ENCODE assay signal across 10 mouse cellular contexts in genomic region chr11:115366039-115366705, GRCm38 (mm10). TPM values are rescaled to one million over a fixed set of nuclear protein-coding genes. Genes with fewer than 3 reads are reported as not detected.
DNase-seq lines count a peak whose midpoint lies in the region; ATAC-seq lines count a peak whose summit lies in the region.
"Had no signal": no experiment of that assay in that cellular context is flagged by ENCODE, and none has a peak within 500 bp of the region (broad histone marks: within the 10 kb centered on the region; RNA-seq: fewer than 3 reads in every experiment).

No protein-coding gene starts in this region.

- peak overlapping the region; percentile 46; the same call in 1 of the 2 replicates for H3K4me3 ChIP-seq in embryonic facial prominence, embryonic 14.5 days (ENCODE audit: low read depth, low read length)
- peak overlapping the region; percentile 52; the same call in 1 of the 2 replicates for H3K4me3 ChIP-seq in intestine, embryonic 15.5 days (replicated peaks)

- no peak overlapping the region for H3K9ac ChIP-seq in embryonic facial prominence, embryonic 14.5 days (ENCODE audit: low read depth, low read length)
- H3K9ac ChIP-seq in intestine, embryonic 15.5 days = peak overlapping the region; percentile 17; the same call in 1 of the 2 replicates

- peak overlapping the region; percentile 79; the same call in 1 of the 2 replicates for H3K4me2 ChIP-seq in embryonic facial prominence, embryonic 14.5 days (ENCODE audit: low read depth, low read length)
- peak overlapping the region; percentile 87 for H3K4me2 ChIP-seq in intestine, embryonic 15.5 days (replicated peaks)

- peaks cover 12% of the 10 kb centered on the region; the same call in 1 of the 2 replicates for H3K4me1 ChIP-seq in embryonic facial prominence, embryonic 14.5 days (ENCODE audit: control insufficient read depth, insufficient read depth, low read length)
- peaks cover 18% of the 10 kb centered on the region for H3K4me1 ChIP-seq in intestine, embryonic 15.5 days (replicated peaks)

- no peaks in the 10 kb centered on the region for H3K36me3 ChIP-seq in embryonic facial prominence, embryonic 14.5 days (ENCODE audit: control insufficient read depth, insufficient read depth, low read length)
- H3K36me3 ChIP-seq in intestine, embryonic 15.5 days = no peaks in the 10 kb centered on the region

- DNase-seq in cerebellum, adult 11-12 months = peak; percentile 64
- DNase-seq in cerebellum, postnatal 4 days (ENCODE audit: low spot score in 2 of 2) = no peak
- DNase-seq in 3134 (ENCODE audit: extremely low read depth, insufficient read length, low spot score) = peak; percentile 66
- no peak for DNase-seq in embryonic facial prominence, embryonic 14.5 days (ENCODE audit: low spot score)
- DNase-seq in frontal cortex, postnatal 10 days (ENCODE audit: low spot score in 2 of 2) = no peak
- no peak for DNase-seq in frontal cortex, adult 2 months (ENCODE audit: extremely low spot score in 1 of 2, low spot score in 1 of 2)
- DNase-seq in right cerebral cortex, postnatal 25 days = no peak

- WGBS in embryonic facial prominence, embryonic 14.5 days = 35% methylated on average over 7 of the region's 7 CpGs
- 41% methylated on average over 7 of the region's 7 CpGs for WGBS in intestine, embryonic 15.5 days

- no peaks in the 10 kb centered on the region for H3K9me3 ChIP-seq in embryonic facial prominence, embryonic 14.5 days (ENCODE audit: control insufficient read depth, low read length)
- H3K9me3 ChIP-seq in intestine, embryonic 15.5 days = no peaks in the 10 kb centered on the region

- ATAC-seq in embryonic facial prominence, embryonic 14.5 days (ENCODE audit: low read depth) = peak; percentile 27; the same call in 1 of the 2 replicates
- no peak for ATAC-seq in intestine, embryonic 15.5 days

- H3K27me3 ChIP-seq in embryonic facial prominence, embryonic 14.5 days (replicated peaks; ENCODE audit: control insufficient read depth, insufficient read depth, low read length) = peaks cover 47% of the 10 kb centered on the region
- peaks cover 20% of the 10 kb centered on the region for H3K27me3 ChIP-seq in intestine, embryonic 15.5 days (replicated peaks)

- H3K27ac ChIP-seq in embryonic facial prominence, embryonic 14.5 days (replicated peaks; ENCODE audit: low read depth, low read length) = no peak overlapping the region
- no peak overlapping the region for H3K27ac ChIP-seq in intestine, embryonic 15.5 days

RNA-seq across cellular contexts. Expression of gene Hid1, which starts 1.4 kb away (rescaled TPM):
- polyA plus RNA-seq in embryonic facial prominence, embryonic 14.5 days (2014; fragmentation: Nextera tagmentation; extraction: Ambion mirVana) = 10.3 and 10.5 TPM in 2 replicates
- 17.1 and 22.7 TPM in 2 replicates for polyA plus RNA-seq in intestine, embryonic 15.5 days (2015; fragmentation: Nextera tagmentation; extraction: Ambion mirVana)
- polyA plus RNA-seq in frontal cortex, adult 2 months (2012; rRNA removed) = 97.9 and 106 TPM in 2 replicates

RNA-seq across cellular contexts. Expression of gene Cdr2l, which starts 15.5 kb away (rescaled TPM):
- polyA plus RNA-seq in embryonic facial prominence, embryonic 14.5 days (2014; fragmentation: Nextera tagmentation; extraction: Ambion mirVana) = 11.7 and 12.3 TPM in 2 replicates
- 7.5 and 8.0 TPM in 2 replicates for polyA plus RNA-seq in intestine, embryonic 15.5 days (2015; fragmentation: Nextera tagmentation; extraction: Ambion mirVana)
- polyA plus RNA-seq in frontal cortex, adult 2 months (2012; rRNA removed) = 22.7 and 23.1 TPM in 2 replicates

RNA-seq across cellular contexts. Expression of gene Otop3, which starts 31.6 kb away (rescaled TPM):
- polyA plus RNA-seq in embryonic facial prominence, embryonic 14.5 days (2014; fragmentation: Nextera tagmentation; extraction: Ambion mirVana) = 0.21 TPM in 1 of 2 replicates, not detected in the other
- polyA plus RNA-seq in intestine, embryonic 15.5 days (2015; fragmentation: Nextera tagmentation; extraction: Ambion mirVana) = 0.77 and 1.2 TPM in 2 replicates
- 0.30 and 0.34 TPM in 2 replicates for polyA plus RNA-seq in frontal cortex, adult 2 months (2012; rRNA removed)
- polyA plus RNA-seq: C2C12; liver, adult 2 months had no signal

RNA-seq across cellular contexts. Expression of gene Mrpl58, which starts 37.4 kb away (rescaled TPM):
- 175 and 185 TPM in 2 replicates for polyA plus RNA-seq in embryonic facial prominence, embryonic 14.5 days (2014; fragmentation: Nextera tagmentation; extraction: Ambion mirVana)
- polyA plus RNA-seq in intestine, embryonic 15.5 days (2015; fragmentation: Nextera tagmentation; extraction: Ambion mirVana) = 187 and 197 TPM in 2 replicates
- polyA plus RNA-seq in frontal cortex, adult 2 months (2012; rRNA removed) = 129 and 134 TPM in 2 replicates

RNA-seq across cellular contexts. Expression of gene Ush1g, which starts 44.3 kb away (rescaled TPM):
- polyA plus RNA-seq in embryonic facial prominence, embryonic 14.5 days (2014; fragmentation: Nextera tagmentation; extraction: Ambion mirVana) = not detected in 2 replicates
- 0.08 TPM in 1 of 2 replicates, not detected in the other for polyA plus RNA-seq in intestine, embryonic 15.5 days (2015; fragmentation: Nextera tagmentation; extraction: Ambion mirVana)
- polyA plus RNA-seq in frontal cortex, adult 2 months (2012; rRNA removed) = 7.8 and 8.6 TPM in 2 replicates

Comparison
In these comparisons a context has a peak if more than half of its experiments do, and no peak if none do; other contexts are left out.
1. DNase-seq: peak in cerebellum, adult 11-12 months (single experiment) and 3134 (single experiment); none in cerebellum, postnatal 4 days (0 of 2), embryonic facial prominence, embryonic 14.5 days (single experiment), frontal cortex, postnatal 10 days (0 of 2), frontal cortex, adult 2 months (0 of 2) and right cerebral cortex, postnatal 25 days (single experiment).